Mouse (Mus musculus) forebrain, embryonic 13.5 days (tissue): ENCODE results near the gene Nkx2-5. TPM values are rescaled to one million over a fixed set of nuclear protein-coding genes. Genes with fewer than 3 reads are reported as not detected.

ENCODE experiments used
- ATAC-seq: fragments of 200-750 bp; cut with Nextera tagmentation; 2 replicates; pipeline ENCODE4 v1.8.0; 2017
- H3K27ac ChIP-seq: fragments of 300-500 bp; sonication (generic); 2 replicates; pipeline ENCODE4 v1.5.1; 2015; ENCODE audit warnings: inconsistent platforms, mild to moderate bottlenecking, moderate library complexity
- H3K27me3 ChIP-seq: fragments of 300-500 bp; sonication (generic); 2 replicates; pipeline ENCODE4 v1.6.1; 2015; ENCODE audit warnings: mild to moderate bottlenecking, inconsistent platforms
- H3K36me3 ChIP-seq: fragments of 300-500 bp; sonication (generic); 2 replicates; pipeline ENCODE4 v1.6.1; 2015; ENCODE audit warnings: mild to moderate bottlenecking, inconsistent platforms; ENCODE audit not compliant: poor library complexity, severe bottlenecking
- H3K4me1 ChIP-seq: fragments of 300-500 bp; sonication (generic); 2 replicates; pipeline ENCODE4 v1.6.1; 2015; ENCODE audit warnings: inconsistent platforms
- H3K4me2 ChIP-seq: fragments of 300-500 bp; sonication (generic); 2 replicates; pipeline ENCODE4 v1.6.1; 2015; ENCODE audit warnings: inconsistent platforms, mild to moderate bottlenecking, moderate library complexity
- H3K4me3 ChIP-seq: fragments of 300-500 bp; sonication (generic); 2 replicates; pipeline ENCODE4 v1.5.1; 2015; ENCODE audit warnings: mild to moderate bottlenecking, inconsistent platforms
- H3K9ac ChIP-seq: fragments of 300-500 bp; sonication (generic); 2 replicates; pipeline ENCODE4 v1.6.1; 2015; ENCODE audit warnings: mild to moderate bottlenecking, inconsistent platforms
- H3K9me3 ChIP-seq: fragments of 300-500 bp; sonication (generic); replicated peaks from 2 replicates; pipeline ENCODE4 v1.6.1; 2016; ENCODE audit warnings: inconsistent platforms
- WGBS: fragments of 180-500 bp; shearing (Covaris S2); methylation state at CpG from one replicate; pipeline ENCODE4 v1.1.7; 2015; 5-methylcytosine and 5-hydroxymethylcytosine counted together
- polyA plus RNA-seq: library from polyadenylated mRNA; unstranded; fragments of >200 nt; fragmentation: Nextera tagmentation; extraction: Ambion mirVana; gene quantifications from 2 replicates; pipeline ENCODE4 v1.2.1, GENCODE M21; 2015

Nkx2-5 gene
- polyA plus RNA-seq, 1 experiment from 2014 or later = not detected

DNA sequence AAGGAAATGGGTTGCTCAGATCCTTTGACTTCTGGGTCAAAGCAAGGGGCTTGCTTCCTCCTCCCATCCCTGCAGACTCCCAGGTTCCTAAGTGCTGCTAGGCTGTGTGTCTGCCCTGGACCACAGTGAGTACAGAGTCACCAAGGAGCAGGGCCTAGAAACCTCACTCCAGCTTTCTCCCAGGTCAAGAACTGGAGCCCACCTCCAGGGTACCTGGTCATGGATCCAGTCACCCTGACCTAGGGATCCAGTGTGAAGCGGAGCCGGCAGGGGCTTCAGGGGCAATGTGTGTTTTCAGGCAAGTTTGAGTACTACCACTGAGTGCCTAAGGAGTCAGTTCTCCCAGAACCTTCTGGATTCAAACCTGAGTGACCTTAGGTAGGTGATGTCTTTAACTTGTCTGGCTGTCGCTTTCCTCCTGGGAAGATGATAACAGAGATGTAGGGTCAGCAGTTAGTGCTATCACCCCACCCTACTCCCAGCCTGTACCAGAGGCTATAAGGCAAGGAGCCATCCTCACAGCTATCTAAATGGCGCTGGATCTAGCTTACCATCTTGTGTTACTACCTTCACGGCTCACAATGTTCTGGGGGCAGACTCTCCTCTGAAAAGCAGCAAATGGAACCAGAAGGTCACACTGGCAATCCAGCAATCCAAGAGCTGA lies 10.4 kb downstream of the Nkx2-5 start:
- H3K4me1 ChIP-seq = peaks cover 6% of the 10 kb centered on the region; the same call in 1 of the 2 replicates
- H3K4me2 ChIP-seq = no peak overlapping the region
- ATAC-seq = no peak
- WGBS = 71% methylated on average over 5 of the region's 5 CpGs
- H3K4me3 ChIP-seq = no peak overlapping the region
- peaks cover 83% of the 10 kb centered on the region for H3K27me3 ChIP-seq
- no peak overlapping the region for H3K9ac ChIP-seq
- no peaks in the 10 kb centered on the region for H3K36me3 ChIP-seq
- no peak overlapping the region for H3K27ac ChIP-seq
- H3K9me3 ChIP-seq = no peaks in the 10 kb centered on the region; the same call in 1 of the 2 replicates

DNA sequence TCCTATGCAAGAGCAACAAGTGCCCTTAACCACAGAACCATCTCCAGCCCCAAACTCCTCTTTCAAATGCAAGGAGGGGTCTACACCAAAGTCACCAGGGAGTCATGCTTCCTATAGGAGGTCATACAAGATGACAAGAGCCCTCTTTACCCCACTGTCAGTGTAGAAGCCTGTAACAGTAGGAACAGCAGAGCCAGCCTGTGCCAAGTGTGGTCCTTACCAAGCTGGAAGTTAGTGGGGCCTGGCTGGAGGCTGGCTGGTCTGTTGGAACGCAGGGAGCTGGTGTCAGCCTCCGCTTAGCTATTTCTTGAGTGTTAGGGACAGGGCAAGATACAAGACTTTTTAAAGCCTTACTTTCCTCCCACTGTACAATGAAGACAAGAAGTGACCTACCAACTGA lies 11.0 kb downstream of the Nkx2-5 start:
- Histone ChIP-seq H3K36me3 (no peaks in the 10 kb centered on the region), H3K9ac (no peak overlapping the region), H3K9me3 (no peaks in the 10 kb centered on the region; the same call in 1 of the 2 replicates), H3K4me1 (0 out of 2 replicates have a peak, but pooled peaks cover under 1% of the 10 kb centered on the region), H3K4me2 (no peak overlapping the region), H3K27ac (no peak overlapping the region), H3K4me3 (no peak overlapping the region), H3K27me3 (peaks cover 83% of the 10 kb centered on the region)
- no peak for ATAC-seq
- 78% methylated on average over 2 of the region's 2 CpGs for WGBS

DNA sequence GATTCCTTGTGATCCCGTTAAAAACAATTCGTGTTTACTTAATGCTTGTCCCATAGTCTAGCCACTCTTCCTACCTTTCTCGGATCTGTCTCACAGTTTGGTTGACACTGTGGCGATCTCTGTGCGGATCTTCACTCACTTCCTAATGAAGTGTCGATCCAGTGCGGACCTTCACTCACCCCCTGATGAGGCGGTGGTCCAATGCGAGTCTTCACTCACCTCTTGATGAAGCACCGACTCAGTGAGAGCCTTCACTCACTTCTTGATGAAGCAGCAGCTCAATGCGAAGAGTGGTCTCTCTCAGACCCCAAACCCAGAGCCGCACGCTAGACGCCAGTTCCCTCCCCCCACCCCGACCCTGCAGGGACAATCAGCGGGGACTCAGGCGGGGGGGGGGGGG lies 18.7 kb downstream of the Nkx2-5 start:
- WGBS = 78% methylated on average over 16 of the region's 17 CpGs
- H3K9me3 ChIP-seq = no peaks in the 10 kb centered on the region; the same call in 1 of the 2 replicates
- no peak overlapping the region for H3K27ac ChIP-seq
- ATAC-seq = no peak
- peaks cover 18% of the 10 kb centered on the region for H3K27me3 ChIP-seq
- H3K4me2 ChIP-seq = no peak overlapping the region
- H3K9ac ChIP-seq = no peak overlapping the region
- H3K4me3 ChIP-seq = no peak overlapping the region
- H3K4me1 ChIP-seq = no peaks in the 10 kb centered on the region
- no peaks in the 10 kb centered on the region for H3K36me3 ChIP-seq

DNA sequence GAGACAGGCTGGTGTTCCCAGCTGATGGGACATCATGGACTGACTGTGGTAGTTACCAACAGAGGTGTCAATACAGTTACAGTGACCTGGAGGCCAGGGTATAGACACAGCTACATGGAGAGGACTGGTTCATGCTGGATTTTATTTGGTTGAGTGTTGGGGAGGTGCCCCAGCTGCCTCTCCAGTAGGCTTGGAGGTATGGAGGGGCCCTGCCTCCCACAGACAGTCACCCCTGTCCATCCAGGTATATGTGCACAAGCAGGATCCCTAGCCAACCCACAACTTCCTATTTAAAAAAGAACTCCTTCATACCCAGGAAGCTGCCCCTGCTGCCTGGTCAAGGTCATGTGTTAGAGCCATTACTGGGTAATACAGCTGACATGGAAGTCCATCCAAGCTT lies 27.0 kb downstream of the Nkx2-5 start:
- Histone ChIP-seq H3K9me3 (no peaks in the 10 kb centered on the region), H3K9ac (no peak overlapping the region), H3K36me3 (no peaks in the 10 kb centered on the region), H3K4me1 (no peaks in the 10 kb centered on the region), H3K4me2 (no peak overlapping the region), H3K27ac (no peak overlapping the region), H3K4me3 (no peak overlapping the region), H3K27me3 (peaks cover 10% of the 10 kb centered on the region)
- no peak for ATAC-seq

DNA sequence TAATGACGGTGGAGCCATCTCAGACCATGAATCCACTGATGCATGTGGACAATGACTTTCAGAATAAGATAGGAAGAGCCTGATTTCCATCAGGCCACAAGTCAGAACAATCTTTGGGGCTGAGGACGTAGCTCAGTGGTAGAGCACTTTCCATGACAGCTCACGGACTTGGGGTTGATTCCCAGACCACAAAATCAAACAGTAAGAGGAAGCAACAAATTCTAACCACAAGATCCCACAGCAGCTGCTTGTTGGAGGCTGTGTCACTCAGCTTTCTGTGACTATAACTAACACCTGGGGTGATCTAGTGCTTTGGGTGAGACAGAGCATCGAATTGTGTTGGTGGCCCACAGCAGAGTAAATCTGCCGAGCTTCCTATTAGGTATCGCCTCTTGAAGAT lies 28.0 kb downstream of the Nkx2-5 start:
- Histone ChIP-seq H3K36me3 (no peaks in the 10 kb centered on the region), H3K4me2 (no peak overlapping the region), H3K4me1 (no peaks in the 10 kb centered on the region), H3K4me3 (no peak overlapping the region), H3K9ac (no peak overlapping the region), H3K27ac (no peak overlapping the region), H3K9me3 (no peaks in the 10 kb centered on the region), H3K27me3 (peaks cover 10% of the 10 kb centered on the region)
- 81% methylated on average over 6 of the region's 6 CpGs for WGBS
- ATAC-seq = no peak

DNA sequence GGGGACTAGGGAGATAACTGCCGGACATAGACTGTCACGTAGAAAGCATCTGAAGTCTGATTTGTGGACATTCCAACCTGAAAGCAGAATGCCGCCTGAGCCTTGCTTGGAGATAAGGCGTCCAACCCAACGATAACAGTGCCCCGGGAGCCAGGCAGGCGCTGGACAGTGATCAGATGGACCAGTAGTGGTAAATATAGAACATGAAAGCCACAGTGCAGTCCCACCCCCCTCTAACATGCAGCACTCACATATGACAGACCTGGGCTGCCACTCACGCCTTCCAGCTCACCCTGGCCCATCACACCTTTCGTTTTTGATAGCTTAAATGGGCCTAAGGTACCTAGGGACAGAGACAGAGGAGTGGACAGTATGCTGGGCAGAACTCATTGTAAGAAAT lies 31.3 kb downstream of the Nkx2-5 start:
- no peak overlapping the region for H3K9ac ChIP-seq
- H3K4me3 ChIP-seq = no peak overlapping the region
- ATAC-seq = no peak
- H3K36me3 ChIP-seq = no peaks in the 10 kb centered on the region
- H3K9me3 ChIP-seq = no peaks in the 10 kb centered on the region
- H3K27ac ChIP-seq = no peak overlapping the region
- H3K4me2 ChIP-seq = no peak overlapping the region
- WGBS = 84% methylated on average over 9 of the region's 9 CpGs
- no peaks in the 10 kb centered on the region for H3K27me3 ChIP-seq
- H3K4me1 ChIP-seq = no peaks in the 10 kb centered on the region

DNA sequence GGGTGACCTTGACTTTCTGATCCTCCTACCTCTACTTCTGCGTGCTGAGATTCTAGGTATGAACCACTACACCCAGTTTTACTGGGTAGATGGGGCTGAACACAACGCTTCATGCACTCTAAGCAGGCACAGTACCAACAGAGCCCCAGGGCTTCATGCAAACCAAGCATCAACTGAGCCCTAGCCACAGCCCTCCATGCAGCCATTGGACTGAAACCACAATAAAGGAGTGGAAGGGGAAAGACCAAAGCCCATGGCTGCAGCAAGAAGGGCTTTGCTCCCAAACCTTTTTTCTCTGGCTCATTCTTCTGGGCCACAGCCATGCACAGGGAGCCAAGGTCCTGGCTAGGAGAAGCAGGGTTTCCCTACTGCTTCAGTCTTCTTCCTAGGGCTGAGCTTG lies 32.2 kb downstream of the Nkx2-5 start:
- H3K4me3 ChIP-seq = no peak overlapping the region

DNA sequence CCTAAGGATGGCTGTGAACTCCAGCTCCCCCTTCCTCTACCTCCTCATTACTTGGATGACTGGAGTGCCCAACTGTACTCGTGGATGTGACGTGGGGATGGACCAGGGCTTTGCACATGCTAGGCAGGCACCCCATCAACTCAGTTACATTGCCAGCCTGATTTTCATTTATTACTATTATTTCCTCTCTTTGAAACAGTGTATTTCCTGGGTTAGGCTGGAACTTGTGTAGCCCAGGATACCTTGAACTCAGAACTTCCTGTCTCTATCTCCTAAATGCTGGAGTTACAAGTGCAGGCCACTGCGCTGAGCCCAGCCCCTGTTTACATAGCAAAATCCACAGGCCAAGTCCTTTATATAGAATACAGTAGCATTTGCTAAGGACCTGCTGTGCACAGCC lies 41.9 kb downstream of the Nkx2-5 start:
- Histone ChIP-seq H3K9me3 (no peaks in the 10 kb centered on the region), H3K4me3 (no peak overlapping the region), H3K36me3 (no peaks in the 10 kb centered on the region), H3K9ac (no peak overlapping the region), H3K4me1 (no peaks in the 10 kb centered on the region), H3K27ac (no peak overlapping the region), H3K27me3 (peaks cover 3% of the 10 kb centered on the region; the same call in 1 of the 2 replicates), H3K4me2 (no peak overlapping the region)
- no peak for ATAC-seq
- WGBS = 78% methylated on average over 3 of the region's 3 CpGs

More for the DNA sequence above, 32.2 kb downstream of the Nkx2-5 start:
- ATAC-seq = no peak
- Histone ChIP-seq H3K4me1 (no peaks in the 10 kb centered on the region), H3K27me3 (no peaks in the 10 kb centered on the region), H3K9ac (no peak overlapping the region), H3K27ac (no peak overlapping the region), H3K4me2 (no peak overlapping the region), H3K9me3 (no peaks in the 10 kb centered on the region), H3K36me3 (no peaks in the 10 kb centered on the region)
- 80% methylated on average over 2 of the region's 2 CpGs for WGBS

DNA sequence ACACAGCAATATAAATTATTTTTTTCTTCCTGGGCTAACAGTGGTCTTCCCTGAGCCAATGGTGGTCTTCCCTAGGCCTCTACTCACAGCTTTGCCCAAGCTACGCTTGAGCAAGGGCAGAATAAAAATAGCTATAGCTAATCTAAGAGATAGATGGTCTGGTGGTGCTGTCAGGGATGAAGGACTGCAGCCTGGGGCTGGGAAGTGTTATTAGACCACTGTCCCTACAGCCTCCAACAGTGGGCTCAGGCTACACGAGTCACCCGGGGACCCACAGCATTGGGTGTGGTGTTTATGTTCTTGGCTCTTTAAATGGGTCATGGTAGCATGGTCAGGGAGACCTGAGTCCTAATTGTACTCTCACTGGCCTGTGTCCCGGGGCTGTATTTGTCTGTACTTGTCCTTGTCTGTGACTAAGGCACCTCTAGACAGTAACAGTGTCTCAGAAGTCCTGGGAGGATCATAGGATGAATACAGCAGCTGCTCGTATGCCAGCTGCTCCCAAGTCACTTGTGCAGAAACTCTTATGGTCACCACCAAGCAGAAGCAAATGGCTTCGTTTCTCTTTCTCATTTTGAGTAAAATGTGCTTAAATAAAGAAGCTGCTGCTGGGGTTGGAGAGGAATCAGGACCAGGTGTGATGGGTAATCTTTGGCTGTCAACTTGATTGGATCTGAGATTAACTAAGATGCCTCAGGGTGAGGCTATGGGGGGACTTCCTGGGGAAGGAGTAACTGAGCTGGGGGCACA lies 47.3 kb downstream of the Nkx2-5 start:
- Histone ChIP-seq H3K9ac (no peak overlapping the region), H3K36me3 (peaks cover 10% of the 10 kb centered on the region), H3K9me3 (no peaks in the 10 kb centered on the region), H3K27ac (no peak overlapping the region), H3K4me3 (no peak overlapping the region), H3K27me3 (no peaks in the 10 kb centered on the region), H3K4me2 (no peak overlapping the region), H3K4me1 (no peaks in the 10 kb centered on the region)
- WGBS = 80% methylated on average over 6 of the region's 6 CpGs
- no peak for ATAC-seq

DNA sequence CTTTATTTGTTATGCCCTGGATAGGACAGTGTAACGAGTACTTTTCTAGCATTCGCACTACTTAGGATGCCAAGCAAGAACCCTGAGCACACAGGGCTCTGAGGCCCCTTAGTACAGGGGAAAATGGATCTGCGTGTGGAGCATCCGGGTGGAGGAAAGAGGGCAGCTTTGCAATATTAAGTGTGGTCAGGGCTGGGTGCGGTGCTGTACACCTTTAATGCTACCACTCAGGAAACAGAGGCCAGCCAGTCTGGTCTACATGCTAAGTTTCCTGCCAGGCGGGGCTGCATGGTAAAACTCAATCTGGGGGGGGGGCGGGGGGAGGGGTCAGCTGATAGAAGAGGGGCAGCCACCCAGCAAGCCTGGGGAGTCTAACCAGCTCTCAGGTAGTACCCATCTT lies 49.4 kb downstream of the Nkx2-5 start:
- H3K27me3 ChIP-seq = no peaks in the 10 kb centered on the region
- H3K4me3 ChIP-seq = no peak overlapping the region
- 76% methylated on average over 7 of the region's 7 CpGs for WGBS
- peaks cover 31% of the 10 kb centered on the region for H3K36me3 ChIP-seq
- ATAC-seq = no peak
- no peak overlapping the region for H3K4me2 ChIP-seq
- no peak overlapping the region for H3K9ac ChIP-seq
- no peak overlapping the region for H3K27ac ChIP-seq
- no peaks in the 10 kb centered on the region for H3K4me1 ChIP-seq
- H3K9me3 ChIP-seq = no peaks in the 10 kb centered on the region

DNA sequence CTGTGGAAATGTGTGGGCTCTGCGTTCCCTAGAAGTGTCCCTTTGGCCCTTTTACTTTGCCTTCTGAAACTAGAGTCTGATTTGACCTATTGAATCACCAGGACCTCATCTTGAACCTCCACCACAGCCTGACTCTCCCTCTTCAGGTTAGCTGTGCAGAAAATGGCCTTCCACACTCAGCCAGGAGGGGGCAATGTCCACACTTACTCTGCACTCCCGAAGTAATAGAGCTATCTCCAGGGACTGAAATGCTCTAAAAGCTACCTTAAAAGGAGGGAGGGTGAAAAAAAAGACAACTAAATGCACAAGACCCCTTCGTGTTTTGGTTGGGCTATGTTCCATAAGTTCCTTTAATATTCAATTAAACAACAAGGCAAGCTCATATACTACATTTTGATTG lies 50.1 kb downstream of the Nkx2-5 start:
- no peak overlapping the region for H3K4me3 ChIP-seq
- H3K4me1 ChIP-seq = no peaks in the 10 kb centered on the region
- no peak overlapping the region for H3K9ac ChIP-seq
- H3K9me3 ChIP-seq = no peaks in the 10 kb centered on the region
- no peaks in the 10 kb centered on the region for H3K27me3 ChIP-seq
- 24% methylated on average over 3 of the region's 3 CpGs for WGBS
- ATAC-seq = no peak
- no peak overlapping the region for H3K4me2 ChIP-seq
- H3K27ac ChIP-seq = no peak overlapping the region
- peaks cover 38% of the 10 kb centered on the region for H3K36me3 ChIP-seq

DNA sequence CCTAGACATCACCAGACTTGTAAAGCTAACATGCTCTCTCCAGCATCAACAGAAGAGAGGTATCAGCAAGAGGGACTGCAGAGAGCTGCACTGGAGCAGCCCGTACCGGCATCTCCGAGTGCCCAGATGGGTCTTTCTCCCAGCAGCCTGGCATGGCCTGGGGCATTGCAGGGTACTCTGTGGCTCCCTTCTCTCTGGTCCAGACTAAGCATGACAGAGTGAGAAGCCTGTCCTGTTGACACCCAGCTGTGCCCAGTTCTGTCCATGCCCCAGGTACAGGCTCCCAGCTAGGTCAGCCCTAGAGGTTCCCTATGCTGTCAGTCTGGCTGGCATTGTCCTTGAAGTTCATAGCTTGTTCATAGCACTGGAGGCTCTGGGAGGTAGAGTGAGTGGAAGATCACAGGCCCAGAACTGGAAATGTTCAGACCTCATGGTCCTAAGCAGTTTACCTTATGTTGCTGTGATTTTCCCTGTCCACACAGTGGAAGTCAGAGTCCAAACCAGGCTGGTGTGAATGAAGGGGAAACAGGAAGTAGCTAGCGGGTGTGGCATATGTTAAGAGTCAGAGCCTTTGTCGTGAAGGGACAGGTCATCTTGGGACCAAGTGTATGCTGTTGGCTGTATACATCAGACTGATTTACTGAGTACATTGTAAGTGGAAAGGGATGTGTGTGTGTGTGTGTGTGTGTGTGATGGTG lies 51.6 kb downstream of the Nkx2-5 start:
- WGBS = 85% methylated on average over 5 of the region's 5 CpGs
- Histone ChIP-seq H3K36me3 (peaks cover 53% of the 10 kb centered on the region), H3K4me3 (no peak overlapping the region), H3K27ac (no peak overlapping the region), H3K9ac (no peak overlapping the region), H3K4me1 (no peaks in the 10 kb centered on the region), H3K27me3 (no peaks in the 10 kb centered on the region), H3K4me2 (no peak overlapping the region), H3K9me3 (no peaks in the 10 kb centered on the region)
- ATAC-seq = no peak
